Mouse (Mus musculus): ENCODE data around the gene Galntl6.

DNA sequence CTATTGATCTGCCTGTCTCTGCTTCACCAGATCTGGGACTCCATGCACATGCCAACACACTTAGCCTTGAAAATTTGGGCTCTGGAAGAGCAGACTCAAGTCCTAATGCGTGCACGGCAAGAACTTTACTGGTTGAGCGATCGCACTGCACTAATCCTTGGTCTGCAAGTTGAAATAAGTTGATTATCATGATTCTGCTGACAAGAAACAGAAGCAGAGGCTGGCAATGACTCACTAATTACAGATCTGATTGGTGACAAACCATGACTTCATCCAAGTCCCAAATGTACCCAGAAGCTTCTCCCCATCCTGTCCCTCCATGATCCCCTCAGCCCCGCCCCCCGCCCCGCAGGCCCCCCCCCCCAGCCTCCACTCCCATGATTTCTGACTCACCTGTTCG is 1108.6 kb downstream of the Galntl6 start:
- TF ChIP-seq CTCF (IDR thresholded peaks at IDR 0.05; ENCODE audit: control insufficient read depth, insufficient read depth, low read length) (no peak), POLR2A (IDR thresholded peaks at IDR 0.05; ENCODE audit: borderline replicate concordance, control insufficient read depth, low read depth, low read length) (no peak)
